18 mouse cellular contexts compared by ENCODE assay signal in the genomic region with DNA sequence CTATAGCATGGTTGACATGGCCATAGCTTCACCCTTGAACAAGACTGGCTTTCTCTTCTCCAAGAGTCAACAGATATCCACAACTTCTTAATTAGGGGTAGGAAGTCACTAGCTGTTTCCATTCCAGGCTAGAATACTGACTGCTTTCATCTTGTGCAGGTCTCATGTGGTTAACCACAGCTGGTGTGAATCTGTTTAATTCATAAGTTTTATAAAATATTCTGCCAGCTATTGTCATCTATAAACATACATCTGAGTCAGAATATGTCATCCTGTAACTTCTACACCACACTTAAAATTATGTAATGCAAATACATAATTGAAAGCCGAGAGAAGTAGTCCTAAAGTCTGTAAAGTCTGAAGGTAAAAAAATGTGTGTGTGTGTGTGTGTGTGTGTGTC.
DNase-seq lines count a peak whose midpoint lies in the region; ATAC-seq lines count a peak whose summit lies in the region.
"Had no signal": no experiment of that assay in that cellular context is flagged by ENCODE, and none has a peak within 500 bp of the region (broad histone marks: within the 10 kb centered on the region; RNA-seq: fewer than 3 reads in every experiment).

No protein-coding gene starts in this region.

- peak; percentile 82 for ATAC-seq in inflammation-experienced regulatory T-cells, adult 6 months
- ATAC-seq in megakaryocyte-erythroid progenitor cell, adult 5-6 weeks (replicated peaks; ENCODE audit: low FRiP score, low TSS enrichment, poor library complexity, severe bottlenecking), result no peak
- ATAC-seq: forebrain, embryonic 14.5 days; forebrain, embryonic 16.5 days had no signal

- DNase-seq in CD4-positive helper T cell, adult 2 months (ENCODE audit: low read depth, low spot score), result peak; percentile 31
- peak; percentile 15 for DNase-seq in CD4-positive, CD25-positive, alpha-beta regulatory T cell, adult 2 months (ENCODE audit: low read depth, low spot score)
- peak; percentile 20 for DNase-seq in Muller cell, postnatal 12 days (ENCODE audit: inconsistent ontology term)
- no peak for DNase-seq in kidney, postnatal 4 days
- DNase-seq in right cerebral cortex, postnatal 36 days (ENCODE audit: low spot score in 2 of 2), result no peak
- DNase-seq: adrenal gland, adult 8-10 months; adrenal gland, postnatal 14 days; adrenal gland, postnatal 36 days; cerebellum, adult 11-12 months; cerebellum, adult 2 months; cerebellum, adult 9-11 months; cerebellum, postnatal 14 days; cerebellum, postnatal 36 days; embryo, embryonic 11 days had no signal

Comparison
In these comparisons a context has a peak if more than half of its experiments do, and no peak if none do; other contexts are left out.
1. DNase-seq: peak in CD4-positive helper T cell, adult 2 months (single experiment), CD4-positive, CD25-positive, alpha-beta regulatory T cell, adult 2 months (single experiment) and Muller cell, postnatal 12 days (single experiment); none in kidney, postnatal 4 days (0 of 2) and right cerebral cortex, postnatal 36 days (0 of 2).